Mouse (Mus musculus): Measurements from ENCODE around the gene Gmppb.

- TF ChIP-seq CTCF (IDR thresholded peaks at IDR 0.05; ENCODE audit: low read depth, low read length) (no peak), POLR2A (IDR thresholded peaks at IDR 0.05; ENCODE audit: borderline replicate concordance, low read depth, low read length) (no peak)
These were observed 664 bp downstream of the Gmppb start for GRCm38 (mm10) chr9:108049561-108050251.

Data from bone marrow macrophage, adult 2 months (primary cell).